Mouse (Mus musculus): Measurements from ENCODE around the gene Tmem201.

DNA sequence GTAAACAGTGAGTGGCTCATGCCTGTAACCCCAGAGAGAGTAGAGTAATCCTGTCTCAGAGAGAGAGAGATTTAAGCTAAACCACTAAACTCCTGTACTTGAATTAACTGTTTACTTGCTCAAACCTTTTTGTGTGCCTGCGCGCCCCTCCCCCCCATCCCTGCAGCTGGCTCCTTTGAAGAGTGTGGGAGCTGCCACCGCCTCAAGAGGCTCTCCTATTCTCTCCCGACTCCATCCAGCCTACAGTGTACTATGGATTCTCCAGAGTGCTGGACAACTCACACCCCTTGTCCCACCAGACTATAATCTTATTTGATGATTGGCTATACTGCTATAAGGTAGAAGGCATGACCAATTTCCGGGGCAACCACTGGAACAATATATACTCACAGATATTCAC is 12.8 kb upstream of the Tmem201 start:
- TF ChIP-seq CTCF (IDR thresholded peaks at IDR 0.05; ENCODE audit: insufficient read depth, low read length) (no peak), POLR2A (IDR thresholded peaks at IDR 0.05; ENCODE audit: borderline replicate concordance, extremely low read depth, low read depth, low read length) (no peak)

Measured in lung, adult 2 months (tissue).